Comparison of ENCODE assay signal across 8 mouse cellular contexts in genomic region chr2:153929871-153930413, GRCm38 (mm10). TPM values are rescaled to one million over a fixed set of nuclear protein-coding genes. Genes with fewer than 3 reads are reported as not detected.
DNase-seq lines count a peak whose midpoint lies in the region; ATAC-seq lines count a peak whose summit lies in the region.

No protein-coding gene starts in this region.

- no peak overlapping the region for H3K9ac ChIP-seq in forebrain, embryonic 11.5 days (ENCODE audit: low read length)
- H3K9ac ChIP-seq in forebrain, embryonic 13.5 days: no peak overlapping the region

- WGBS in forebrain, embryonic 11.5 days: 50% methylated on average over 3 of the region's 3 CpGs
- WGBS in forebrain, embryonic 13.5 days: 42% methylated on average over 3 of the region's 3 CpGs

- no peak overlapping the region for H3K4me2 ChIP-seq in forebrain, embryonic 11.5 days (ENCODE audit: low read depth, low read length, severe bottlenecking)
- H3K4me2 ChIP-seq in forebrain, embryonic 13.5 days: no peak overlapping the region

- no peaks in the 10 kb centered on the region for H3K36me3 ChIP-seq in forebrain, embryonic 11.5 days (ENCODE audit: control insufficient read depth, insufficient read depth, low read length)
- H3K36me3 ChIP-seq in forebrain, embryonic 13.5 days (ENCODE audit: poor library complexity, severe bottlenecking): no peaks in the 10 kb centered on the region

- H3K4me1 ChIP-seq in forebrain, embryonic 11.5 days (replicated peaks; ENCODE audit: control insufficient read depth, insufficient read depth, low read length): no peaks in the 10 kb centered on the region; the same call in 1 of the 2 replicates
- H3K4me1 ChIP-seq in forebrain, embryonic 13.5 days: peaks cover 7% of the 10 kb centered on the region

- DNase-seq in forebrain, embryonic 11.5 days (ENCODE audit: low spot score): peak; percentile 76
- DNase-seq in urinary bladder, postnatal 25 days (ENCODE audit: low spot score): peak; percentile 30
- DNase-seq in urinary bladder, adult 2 months (ENCODE audit: low spot score): no peak
- DNase-seq in embryo, embryonic 11 days: peak; percentile 66
- peak; percentile 46 for DNase-seq in induced T-regulatory cell, adult 2 months (ENCODE audit: low read depth)
- DNase-seq in lung, postnatal 14 days: peak; percentile 49
- peak; percentile 7 for DNase-seq in skeletal muscle tissue, adult 2 months (ENCODE audit: low read depth, low spot score)

- ATAC-seq in forebrain, embryonic 11.5 days (replicated peaks; ENCODE audit: low FRiP score): peak; percentile 55
- no peak for ATAC-seq in forebrain, embryonic 13.5 days

- H3K4me3 ChIP-seq in forebrain, embryonic 11.5 days (ENCODE audit: low read depth, low read length): no peak overlapping the region
- H3K4me3 ChIP-seq in forebrain, embryonic 13.5 days: no peak overlapping the region

- no peak overlapping the region for H3K27ac ChIP-seq in forebrain, embryonic 11.5 days (ENCODE audit: low read depth, low read length)
- no peak overlapping the region for H3K27ac ChIP-seq in forebrain, embryonic 13.5 days

- no peaks in the 10 kb centered on the region for H3K9me3 ChIP-seq in forebrain, embryonic 11.5 days (ENCODE audit: control insufficient read depth, low read length)
- no peaks in the 10 kb centered on the region for H3K9me3 ChIP-seq in forebrain, embryonic 13.5 days (replicated peaks)

- H3K27me3 ChIP-seq in forebrain, embryonic 11.5 days (ENCODE audit: control insufficient read depth, insufficient read depth, low read length): no peaks in the 10 kb centered on the region
- H3K27me3 ChIP-seq in forebrain, embryonic 13.5 days: no peaks in the 10 kb centered on the region

RNA-seq across cellular contexts. Expression of gene Bpifb4, which starts 8.1 kb away (rescaled TPM):
- polyA plus RNA-seq in forebrain, embryonic 11.5 days (2014; fragmentation: Nextera tagmentation; extraction: Ambion mirVana): not detected in 2 replicates
- polyA plus RNA-seq in forebrain, embryonic 13.5 days (2015; fragmentation: Nextera tagmentation; extraction: Ambion mirVana): not detected in 2 replicates
- not detected in 2 replicates for polyA plus RNA-seq in urinary bladder, adult 2 months (2012; rRNA removed)

RNA-seq across cellular contexts. Expression of gene Bpifb3, which starts 11.9 kb away (rescaled TPM):
- not detected in 2 replicates for polyA plus RNA-seq in forebrain, embryonic 11.5 days (2014; fragmentation: Nextera tagmentation; extraction: Ambion mirVana)
- not detected in 2 replicates for polyA plus RNA-seq in forebrain, embryonic 13.5 days (2015; fragmentation: Nextera tagmentation; extraction: Ambion mirVana)
- polyA plus RNA-seq in urinary bladder, adult 2 months (2012; rRNA removed): not detected in 2 replicates

RNA-seq across cellular contexts. Expression of gene Bpifb6, which starts 29.8 kb away (rescaled TPM):
- not detected in 2 replicates for polyA plus RNA-seq in forebrain, embryonic 11.5 days (2014; fragmentation: Nextera tagmentation; extraction: Ambion mirVana)
- not detected in 2 replicates for polyA plus RNA-seq in forebrain, embryonic 13.5 days (2015; fragmentation: Nextera tagmentation; extraction: Ambion mirVana)
- 0.07 TPM in 1 of 2 replicates, not detected in the other for polyA plus RNA-seq in urinary bladder, adult 2 months (2012; rRNA removed)

RNA-seq across cellular contexts. Expression of gene Bpifa6, which starts 44.8 kb away (rescaled TPM):
- polyA plus RNA-seq in forebrain, embryonic 11.5 days (2014; fragmentation: Nextera tagmentation; extraction: Ambion mirVana): not detected in 2 replicates
- polyA plus RNA-seq in forebrain, embryonic 13.5 days (2015; fragmentation: Nextera tagmentation; extraction: Ambion mirVana): not detected in 2 replicates
- 0.11 TPM in 1 of 2 replicates, not detected in the other for polyA plus RNA-seq in urinary bladder, adult 2 months (2012; rRNA removed)

RNA-seq across cellular contexts. Expression of gene Bpifb2, which starts 55.1 kb away (rescaled TPM):
- not detected in 2 replicates for polyA plus RNA-seq in forebrain, embryonic 11.5 days (2014; fragmentation: Nextera tagmentation; extraction: Ambion mirVana)
- polyA plus RNA-seq in forebrain, embryonic 13.5 days (2015; fragmentation: Nextera tagmentation; extraction: Ambion mirVana): not detected in 2 replicates
- polyA plus RNA-seq in urinary bladder, adult 2 months (2012; rRNA removed): not detected in 2 replicates
